Mouse (Mus musculus): ENCODE results near the gene Etl4.

- TF ChIP-seq POLR2A (IDR thresholded peaks at IDR 0.05; ENCODE audit: control insufficient read depth in 1 of 2, insufficient read depth in 1 of 2, low read depth in 1 of 2, low read length in 2 of 2, poor library complexity in 1 of 2) (no peak), NRF1 (IDR thresholded peaks at IDR 0.05; ENCODE audit: insufficient read depth, low read depth, low read length, poor library complexity, severe bottlenecking) (no peak), CHD2 (IDR thresholded peaks at IDR 0.05; ENCODE audit: low read length) (no peak), CTCF (IDR thresholded peaks at IDR 0.05 in 2 of 3, conservative IDR thresholded peaks at IDR 0.05 in 1 of 3; ENCODE audit: control insufficient read depth in 1 of 3, insufficient read depth in 1 of 3, low read depth in 2 of 3, low read length in 3 of 3, poor library complexity in 1 of 3, severe bottlenecking in 1 of 3) (no peak), POLR2AphosphoS5 (IDR thresholded peaks at IDR 0.05; ENCODE audit: borderline replicate concordance, low read depth, low read length) (no peak), ZKSCAN1 (IDR thresholded peaks at IDR 0.05; ENCODE audit: low read depth, low read length) (no peak), POLR2AphosphoS2 (IDR thresholded peaks at IDR 0.05; ENCODE audit: low read length) (no peak), CHD1 (IDR thresholded peaks at IDR 0.05; ENCODE audit: low read depth, low read length) (no peak), GABPA (IDR thresholded peaks at IDR 0.05; ENCODE audit: low read depth, low read length) (no peak), EP300 (IDR thresholded peaks at IDR 0.05; ENCODE audit: low read depth in 1 of 2, low read length in 2 of 2) (no peak), USF1 (IDR thresholded peaks at IDR 0.05; ENCODE audit: low read depth, low read length) (no peak)
Observed at GRCm38 (mm10) chr2:20404395-20404794, 494.8 kb downstream of the Etl4 start.
